Mouse (Mus musculus): ENCODE measurements around the gene Usp29. TPM values are rescaled to one million over a fixed set of nuclear protein-coding genes. Genes with fewer than 3 reads are reported as not detected.

Gene Usp29
- total and polyA plus RNA-seq, 2 experiments from 2014 or later = 2.2 to 3.2 TPM

DNA sequence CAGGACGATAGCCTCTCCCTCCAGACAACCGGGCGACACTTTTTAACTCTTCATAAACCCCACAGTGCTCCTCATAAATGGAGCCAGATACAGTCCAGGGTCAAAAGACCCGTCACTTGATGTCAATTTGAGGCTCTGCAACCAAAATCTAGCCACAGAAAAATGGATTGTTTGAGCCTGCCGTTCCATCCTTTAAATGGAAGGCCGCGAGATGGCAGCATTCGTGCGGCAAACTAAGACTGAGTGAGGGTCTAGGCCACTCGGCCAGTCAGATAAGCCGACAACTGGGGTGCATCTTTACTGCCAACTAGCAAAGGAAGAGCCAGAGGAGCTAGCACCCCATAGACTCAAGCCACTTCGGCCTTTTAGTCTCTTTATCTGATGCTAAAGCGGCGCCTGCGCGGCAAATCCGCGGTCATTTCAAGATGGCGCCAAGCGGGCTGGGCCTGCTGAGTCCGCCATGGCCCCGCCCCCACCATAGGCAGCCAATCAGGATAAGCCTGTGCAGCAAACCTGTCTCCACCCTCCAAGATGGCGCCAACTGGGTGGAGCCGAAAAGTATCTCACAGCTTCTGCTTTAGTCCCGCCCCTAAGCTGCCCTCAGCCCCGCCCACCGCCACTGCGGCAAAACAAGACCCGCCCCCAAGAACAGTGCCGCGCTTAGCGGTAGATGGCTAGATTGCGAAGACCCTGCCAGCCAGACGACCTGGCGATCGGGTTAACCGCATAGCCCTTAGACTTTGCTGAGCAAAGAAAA is 1.1 kb upstream of the Usp29 start:
- Histone ChIP-seq H3K9ac (replicated peaks; ENCODE audit: low read depth, low read length) (peak overlapping the region; percentile 57), H3K4me1 (ENCODE audit: control insufficient read depth, insufficient read depth) (no peaks in the 10 kb centered on the region), H3K27me3 (ENCODE audit: control insufficient read depth, insufficient read depth, low read length) (no peaks in the 10 kb centered on the region), H3K4me3 (ENCODE audit: low read depth, low read length) (peak overlapping the region; percentile 61), H3K4me2 (ENCODE audit: low read depth, low read length) (peak overlapping the region; percentile 64), H3K27ac (ENCODE audit: low read depth) (peak overlapping the region; percentile 94), H3K36me3 (replicated peaks; ENCODE audit: control insufficient read depth, insufficient read depth, low read length) (0 out of 2 replicates have a peak, but pooled peaks cover 16% of the 10 kb centered on the region), H3K9me3 (replicated peaks; ENCODE audit: control insufficient read depth, low read length) (0 out of 2 replicates have a peak, but pooled peaks cover 14% of the 10 kb centered on the region)
- TF ChIP-seq CTCF (IDR thresholded peaks at IDR 0.05; ENCODE audit: low read depth) = peak; percentile 31
- no peak for TF ChIP-seq EP300 (IDR thresholded peaks at IDR 0.05; ENCODE audit: low read depth)
- ATAC-seq (ENCODE audit: insufficient read depth, low read depth) (peak; percentile 50), DNase-seq (ENCODE audit: low spot score) (peak; percentile 92)
- 52% methylated on average over 37 of the region's 37 CpGs for WGBS

DNA sequence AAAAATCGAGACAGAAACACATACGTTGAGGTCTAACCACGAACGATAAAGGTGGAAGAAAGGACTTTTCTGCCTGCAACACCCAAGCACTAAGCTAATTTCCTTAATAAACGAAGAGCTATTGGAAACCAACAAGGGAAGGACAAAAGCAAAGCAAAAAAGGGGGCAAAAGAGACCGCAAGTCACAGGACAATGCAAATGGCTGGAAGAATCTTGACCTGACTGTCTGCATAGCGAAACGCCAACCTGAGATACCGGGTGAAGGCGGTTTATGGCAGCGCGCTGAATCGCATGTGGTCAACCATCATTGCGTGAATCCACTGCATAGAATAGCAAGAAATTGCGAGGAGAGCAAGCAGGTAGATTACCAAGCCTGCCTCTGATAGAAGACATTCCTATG is 423 bp downstream of the Usp29 start:
- peak overlapping the region; percentile 64 for H3K4me2 ChIP-seq (ENCODE audit: low read depth, low read length)
- H3K9ac ChIP-seq (replicated peaks; ENCODE audit: low read depth, low read length) = peak overlapping the region; percentile 34
- 0 out of 2 replicates have a peak, but pooled peaks cover 14% of the 10 kb centered on the region for H3K9me3 ChIP-seq (replicated peaks; ENCODE audit: control insufficient read depth, low read length)
- 0 out of 2 replicates have a peak, but pooled peaks cover 4% of the 10 kb centered on the region for H3K36me3 ChIP-seq (replicated peaks; ENCODE audit: control insufficient read depth, insufficient read depth, low read length)
- 49% methylated on average over 15 of the region's 15 CpGs for WGBS
- ATAC-seq (ENCODE audit: insufficient read depth, low read depth) (no peak), DNase-seq (ENCODE audit: low spot score) (peak; percentile 20)
- TF ChIP-seq CTCF (IDR thresholded peaks at IDR 0.05; ENCODE audit: low read depth) = no peak
- TF ChIP-seq EP300 (IDR thresholded peaks at IDR 0.05; ENCODE audit: low read depth) = no peak
- H3K4me3 ChIP-seq (ENCODE audit: low read depth, low read length) = peak overlapping the region; percentile 61
- no peaks in the 10 kb centered on the region for H3K4me1 ChIP-seq (ENCODE audit: control insufficient read depth, insufficient read depth)
- H3K27me3 ChIP-seq (ENCODE audit: control insufficient read depth, insufficient read depth, low read length) = no peaks in the 10 kb centered on the region
- H3K27ac ChIP-seq (ENCODE audit: low read depth) = peak overlapping the region; percentile 58

DNA sequence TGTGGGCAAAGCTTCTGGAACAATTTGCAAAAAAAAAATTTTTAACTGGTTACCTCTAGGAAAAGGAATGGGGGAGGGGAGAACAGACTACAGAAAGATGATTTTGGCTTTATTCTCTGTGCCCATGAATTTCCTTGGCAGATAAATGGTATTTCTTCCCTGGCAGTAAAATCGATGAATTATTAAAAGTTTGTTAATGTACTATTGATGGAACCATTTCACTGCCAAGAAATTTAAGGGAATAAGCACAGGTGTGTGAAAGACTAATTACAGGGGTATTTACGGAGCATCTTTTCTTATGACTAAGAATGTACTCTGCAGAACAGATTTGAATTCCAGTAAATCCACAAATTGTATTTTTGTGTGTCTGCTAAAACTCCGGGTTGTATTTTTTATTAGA is 995 bp downstream of the Usp29 start:
- Histone ChIP-seq H3K4me3 (ENCODE audit: low read depth, low read length) (peak overlapping the region; percentile 61), H3K4me1 (ENCODE audit: control insufficient read depth, insufficient read depth) (no peaks in the 10 kb centered on the region), H3K9ac (replicated peaks; ENCODE audit: low read depth, low read length) (no peak overlapping the region), H3K27me3 (ENCODE audit: control insufficient read depth, insufficient read depth, low read length) (no peaks in the 10 kb centered on the region), H3K36me3 (replicated peaks; ENCODE audit: control insufficient read depth, insufficient read depth, low read length) (no peaks in the 10 kb centered on the region), H3K9me3 (replicated peaks; ENCODE audit: control insufficient read depth, low read length) (0 out of 2 replicates have a peak, but pooled peaks cover 14% of the 10 kb centered on the region), H3K27ac (ENCODE audit: low read depth) (no peak overlapping the region), H3K4me2 (ENCODE audit: low read depth, low read length) (peak overlapping the region; percentile 64)
- no peak for DNase-seq (ENCODE audit: low spot score)
- ATAC-seq (ENCODE audit: insufficient read depth, low read depth) = no peak
- 43% methylated on average over 3 of the region's 3 CpGs for WGBS
- TF ChIP-seq CTCF (IDR thresholded peaks at IDR 0.05; ENCODE audit: low read depth) (no peak), EP300 (IDR thresholded peaks at IDR 0.05; ENCODE audit: low read depth) (no peak)

DNA sequence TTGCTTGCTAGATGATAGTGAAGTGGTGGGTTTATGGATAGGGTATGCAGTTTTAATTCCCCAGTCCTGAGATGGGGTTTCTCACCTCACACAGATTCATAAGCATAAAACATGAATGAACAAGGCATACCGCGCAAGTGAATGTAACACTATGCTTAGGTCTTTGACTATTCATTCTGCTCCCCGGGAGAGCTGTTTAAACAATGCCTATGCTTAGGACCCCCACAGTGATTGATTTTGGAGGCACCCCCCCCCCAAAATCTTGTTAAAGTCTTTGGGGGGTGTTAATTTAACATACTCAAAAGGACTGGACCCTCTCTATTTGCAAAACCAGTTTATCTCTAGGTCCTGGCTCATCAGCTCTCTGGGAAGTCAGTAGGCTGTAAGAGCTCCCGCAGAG is 1.6 kb downstream of the Usp29 start:
- Histone ChIP-seq H3K27ac (ENCODE audit: low read depth) (no peak overlapping the region), H3K4me3 (ENCODE audit: low read depth, low read length) (peak overlapping the region; percentile 61), H3K9me3 (replicated peaks; ENCODE audit: control insufficient read depth, low read length) (0 out of 2 replicates have a peak, but pooled peaks cover 14% of the 10 kb centered on the region), H3K36me3 (replicated peaks; ENCODE audit: control insufficient read depth, insufficient read depth, low read length) (no peaks in the 10 kb centered on the region), H3K27me3 (ENCODE audit: control insufficient read depth, insufficient read depth, low read length) (no peaks in the 10 kb centered on the region), H3K4me1 (ENCODE audit: control insufficient read depth, insufficient read depth) (no peaks in the 10 kb centered on the region), H3K4me2 (ENCODE audit: low read depth, low read length) (peak overlapping the region; percentile 64), H3K9ac (replicated peaks; ENCODE audit: low read depth, low read length) (no peak overlapping the region; the same call in 1 of the 2 replicates)
- no peak for TF ChIP-seq CTCF (IDR thresholded peaks at IDR 0.05; ENCODE audit: low read depth)
- no peak for TF ChIP-seq EP300 (IDR thresholded peaks at IDR 0.05; ENCODE audit: low read depth)
- DNase-seq (ENCODE audit: low spot score) (no peak), ATAC-seq (ENCODE audit: insufficient read depth, low read depth) (no peak)
- 44% methylated on average over 4 of the region's 4 CpGs for whole genome bisulfite sequencing

DNA sequence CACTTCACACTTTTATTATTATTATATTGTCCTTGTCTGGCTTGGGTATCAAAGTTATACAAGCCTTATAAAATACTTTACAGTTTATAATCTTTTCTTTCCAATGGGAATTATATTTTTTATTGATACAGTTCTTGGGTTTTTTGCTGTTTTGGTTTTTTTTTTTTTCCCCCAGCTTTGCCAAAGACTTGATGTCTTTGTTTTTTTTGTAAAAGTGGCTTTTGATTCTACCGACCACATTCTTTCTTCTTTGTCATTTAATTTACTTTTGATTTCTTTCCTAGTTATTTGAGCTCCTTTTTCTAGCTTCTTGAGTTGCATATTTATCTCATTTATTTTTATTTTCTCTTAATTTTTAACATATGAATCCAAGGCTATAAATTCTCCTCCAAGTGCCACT is 5.7 kb downstream of the Usp29 start:
- Histone ChIP-seq H3K4me1 (ENCODE audit: control insufficient read depth, insufficient read depth) (no peaks in the 10 kb centered on the region), H3K9me3 (replicated peaks; ENCODE audit: control insufficient read depth, low read length) (no peaks in the 10 kb centered on the region), H3K27me3 (ENCODE audit: control insufficient read depth, insufficient read depth, low read length) (no peaks in the 10 kb centered on the region), H3K4me2 (ENCODE audit: low read depth, low read length) (no peak overlapping the region), H3K27ac (ENCODE audit: low read depth) (no peak overlapping the region), H3K4me3 (ENCODE audit: low read depth, low read length) (no peak overlapping the region), H3K9ac (replicated peaks; ENCODE audit: low read depth, low read length) (no peak overlapping the region), H3K36me3 (replicated peaks; ENCODE audit: control insufficient read depth, insufficient read depth, low read length) (no peaks in the 10 kb centered on the region)
- no peak for ATAC-seq (ENCODE audit: insufficient read depth, low read depth)
- TF ChIP-seq CTCF (IDR thresholded peaks at IDR 0.05; ENCODE audit: low read depth) = no peak
- no peak for TF ChIP-seq EP300 (IDR thresholded peaks at IDR 0.05; ENCODE audit: low read depth)
- whole genome bisulfite sequencing = 82% methylated on average over 1 of the region's 1 CpGs
- no peak for DNase-seq (ENCODE audit: low spot score)
